Mouse (Mus musculus) right cerebral cortex, postnatal 36 days (tissue): ENCODE measurements around the gene Zfp683.

Source experiments
- DNase-seq, 2 experiments: peaks; one replicate each; pipeline ENCODE4 v3.0.0; 2022; ENCODE audit warnings: low spot score in 2 of 2, mixed read lengths in 1 of 2

Gene Zfp683

DNA sequence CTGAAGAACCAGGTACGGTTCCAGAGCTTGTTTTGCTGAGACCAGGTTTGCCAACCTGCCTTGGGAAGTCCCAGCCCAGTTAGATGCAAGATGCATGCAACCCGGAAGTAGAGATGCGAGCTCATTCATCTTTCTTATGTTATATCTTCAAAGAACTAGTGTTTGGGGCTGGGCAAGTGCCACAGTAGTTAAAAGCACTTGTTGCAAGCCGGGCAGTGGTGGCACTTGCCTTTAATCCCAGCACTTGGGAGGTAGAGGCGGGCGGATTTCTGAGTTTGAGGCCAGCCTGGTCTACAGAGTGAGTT, 37.5 kb downstream of the Zfp683 start:
- no peak for DNase-seq

DNA sequence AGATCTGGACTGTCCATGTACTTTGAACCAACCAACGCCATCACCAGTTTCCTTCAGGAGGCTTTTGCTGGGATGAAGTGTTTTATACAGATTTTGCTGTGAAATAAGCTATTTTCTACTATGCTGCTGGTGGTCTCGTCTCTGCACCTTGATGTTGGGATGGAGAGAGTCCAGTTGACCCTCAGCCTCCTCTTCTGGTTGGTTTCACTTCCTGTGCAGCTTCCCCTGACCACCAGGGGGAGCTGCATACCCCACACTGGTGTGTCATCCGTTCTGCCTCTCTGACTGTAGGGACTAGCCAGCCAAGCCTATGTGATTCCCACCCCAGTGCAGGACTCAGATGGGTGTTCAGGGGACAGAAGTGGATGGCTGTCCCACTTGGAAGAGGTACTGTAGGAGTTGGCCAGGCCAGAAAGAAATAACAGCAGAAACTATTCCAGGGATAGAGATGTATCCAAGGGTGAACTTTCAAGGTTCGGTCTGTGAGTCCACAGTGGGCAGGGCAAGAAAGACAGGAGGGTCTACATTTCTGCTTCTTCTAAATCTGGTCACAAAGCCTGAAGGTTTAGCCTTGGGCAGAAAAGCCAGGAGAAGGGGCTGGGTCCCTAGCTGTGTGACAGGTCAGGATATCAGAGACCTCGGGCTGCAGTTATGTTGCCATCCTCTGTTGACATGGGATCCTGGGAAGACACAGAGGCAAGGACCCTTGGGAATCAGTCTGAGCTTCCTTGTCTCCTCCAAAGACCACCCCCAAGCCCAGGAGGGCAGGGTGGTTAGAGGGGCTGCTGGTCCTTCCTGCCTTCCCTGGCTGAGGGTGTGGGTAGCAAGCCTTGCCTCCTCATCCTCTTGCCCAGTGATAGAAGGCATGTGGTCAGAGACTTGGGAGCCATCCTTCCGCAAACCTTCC, 39.0 kb downstream of the Zfp683 start:
- DNase-seq: no peak

DNA sequence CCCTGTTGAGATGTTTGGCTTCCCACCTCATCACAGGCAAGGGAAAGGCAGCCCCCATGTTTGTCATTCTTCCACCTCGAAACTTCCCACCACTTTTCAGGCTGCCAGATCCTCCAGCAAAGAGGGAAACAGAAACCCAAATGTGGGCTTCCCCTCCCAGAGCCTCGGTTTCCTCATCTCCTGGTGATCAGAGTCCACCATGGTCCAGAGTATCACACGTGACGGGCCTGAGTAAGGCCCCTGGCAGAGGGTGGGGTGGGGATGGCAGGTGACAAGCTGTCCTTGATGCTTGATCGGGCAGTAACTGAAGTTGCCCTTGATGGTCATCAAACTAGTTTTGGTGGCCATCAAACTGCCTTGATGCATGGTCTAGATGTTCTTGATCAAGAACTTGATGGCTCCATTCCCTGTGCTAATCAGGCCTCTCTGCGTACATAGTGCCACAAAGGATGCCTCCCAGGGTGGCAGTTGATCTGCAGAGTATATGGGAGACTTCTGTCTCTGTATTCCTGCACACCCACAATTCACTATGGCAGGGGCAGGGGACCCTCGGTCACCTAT, 40.4 kb downstream of the Zfp683 start:
- no peak for DNase-seq

DNA sequence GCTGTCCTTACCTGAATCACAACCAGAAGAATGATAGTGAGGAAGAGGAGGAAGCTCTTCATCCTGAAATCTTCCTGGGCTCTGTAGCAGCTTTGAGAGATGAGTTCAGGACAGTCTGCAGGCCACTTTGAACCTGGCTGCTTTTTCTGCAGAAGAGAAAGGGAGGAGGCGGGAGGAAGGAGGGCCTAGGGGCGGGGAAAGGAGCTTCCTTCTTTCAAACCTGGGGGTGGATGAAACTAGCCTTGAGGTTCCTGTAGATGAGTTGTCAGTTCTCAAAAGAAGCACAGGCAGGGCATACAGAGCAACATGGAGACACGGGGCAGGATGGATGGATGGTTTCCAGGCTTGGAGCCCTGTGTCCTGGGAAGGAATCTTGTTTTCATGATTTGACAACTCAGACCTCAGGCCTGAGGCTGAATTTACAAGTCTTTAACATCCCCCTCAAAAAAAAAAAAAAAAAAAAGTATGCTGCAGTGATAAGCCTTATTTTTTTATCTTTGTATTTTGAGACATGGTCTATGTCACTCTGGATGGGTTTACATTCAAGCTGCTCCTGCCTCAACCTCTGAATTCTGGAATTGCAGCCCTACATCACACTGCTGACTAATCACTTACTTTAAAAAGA, 41.4 kb downstream of the Zfp683 start, which contains the start of gene Cd52:
TSS of gene Cd52 (minus strand) at position 160 of the 625 bp plus-strand sequence.
- DNase-seq: no peak

DNA sequence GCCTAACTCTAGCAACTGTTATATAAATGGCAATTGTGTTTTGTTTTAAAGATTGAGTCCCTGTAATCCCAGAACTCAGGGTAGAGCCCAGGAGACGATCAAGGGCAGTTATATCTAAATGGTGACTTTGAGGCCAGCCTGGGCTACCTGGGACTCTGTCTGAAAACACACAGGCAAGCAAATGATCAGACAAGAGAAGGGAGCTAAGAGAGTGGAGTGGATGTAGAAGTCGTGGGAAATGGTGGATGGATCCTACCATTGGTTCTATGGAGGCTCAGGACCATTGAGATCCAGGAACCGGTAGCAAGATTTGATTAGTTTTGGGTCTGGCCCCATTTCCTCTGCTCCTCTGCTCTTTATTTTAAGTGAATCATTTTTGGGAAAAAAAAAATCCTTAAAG, 42.5 kb downstream of the Zfp683 start:
- DNase-seq: no peak

DNA sequence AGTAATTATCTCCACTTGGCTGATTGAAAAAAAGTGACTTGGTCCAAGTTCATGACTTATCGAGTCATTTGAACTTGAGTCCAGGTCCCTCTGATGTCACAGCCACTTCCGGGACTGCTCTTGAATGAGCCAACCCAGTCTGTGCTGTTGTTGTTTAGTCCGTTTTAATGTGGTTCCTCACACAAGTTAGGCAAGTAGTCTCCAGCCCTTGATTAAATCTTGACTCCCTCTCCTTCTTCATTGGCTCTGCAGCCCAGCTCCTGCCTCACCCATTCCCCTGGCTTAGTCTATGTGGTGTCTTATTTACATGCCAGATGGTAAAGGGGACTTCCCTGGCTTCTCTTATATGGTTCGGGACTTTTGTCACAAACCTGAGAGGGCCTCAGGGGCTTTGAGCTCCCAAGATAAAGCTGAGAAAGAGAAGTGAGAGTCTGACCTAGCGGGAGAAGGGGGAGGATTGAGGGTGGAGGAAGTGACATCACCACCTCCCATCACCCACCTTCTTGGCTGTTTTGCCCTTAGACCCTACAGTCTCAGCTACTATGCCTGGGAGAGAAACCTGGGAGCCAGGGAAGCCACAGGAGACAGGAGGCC, 43.5 kb downstream of the Zfp683 start:
- no peak for DNase-seq

DNA sequence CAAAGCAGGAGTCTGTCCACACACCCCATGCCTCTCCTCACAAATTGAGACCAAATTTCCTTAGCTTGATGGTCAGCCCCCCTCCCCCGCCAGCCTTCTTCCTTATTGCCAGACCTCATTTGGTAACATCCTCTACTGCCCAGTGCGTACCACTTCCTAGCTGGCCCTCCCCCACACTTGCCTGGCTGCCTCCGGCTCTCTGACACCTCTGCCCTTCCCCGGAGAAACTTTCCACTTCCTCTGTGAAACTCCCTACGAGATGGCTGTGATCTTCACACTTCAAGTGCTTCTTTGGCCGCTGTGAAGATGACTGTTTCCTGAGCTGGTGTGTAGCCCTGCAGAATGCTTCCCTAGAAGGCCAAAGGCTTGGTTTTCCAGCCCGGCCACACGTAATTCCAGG, 45.0 kb downstream of the Zfp683 start:
- no peak for DNase-seq

DNA sequence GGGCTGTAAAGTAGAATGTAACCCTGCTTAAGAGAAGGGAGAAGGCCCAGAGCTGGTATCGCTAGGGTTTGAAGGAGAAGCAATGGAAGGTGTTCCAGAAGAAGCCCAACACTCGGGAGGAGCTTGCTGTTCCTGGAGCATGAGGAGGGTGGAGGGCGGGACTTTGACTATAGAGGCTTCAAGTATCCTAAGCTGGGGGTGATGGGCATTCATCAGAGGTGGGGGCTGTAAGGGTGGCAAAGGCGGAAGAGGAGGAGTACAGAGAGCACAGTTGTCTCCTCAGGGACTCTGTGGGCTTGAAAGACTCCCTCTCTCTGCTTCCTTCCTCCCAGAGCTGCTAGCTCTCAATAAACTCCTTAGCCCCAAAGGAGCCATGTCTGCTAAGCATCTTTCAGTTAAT, 46.6 kb downstream of the Zfp683 start:
- no peak for DNase-seq

DNA sequence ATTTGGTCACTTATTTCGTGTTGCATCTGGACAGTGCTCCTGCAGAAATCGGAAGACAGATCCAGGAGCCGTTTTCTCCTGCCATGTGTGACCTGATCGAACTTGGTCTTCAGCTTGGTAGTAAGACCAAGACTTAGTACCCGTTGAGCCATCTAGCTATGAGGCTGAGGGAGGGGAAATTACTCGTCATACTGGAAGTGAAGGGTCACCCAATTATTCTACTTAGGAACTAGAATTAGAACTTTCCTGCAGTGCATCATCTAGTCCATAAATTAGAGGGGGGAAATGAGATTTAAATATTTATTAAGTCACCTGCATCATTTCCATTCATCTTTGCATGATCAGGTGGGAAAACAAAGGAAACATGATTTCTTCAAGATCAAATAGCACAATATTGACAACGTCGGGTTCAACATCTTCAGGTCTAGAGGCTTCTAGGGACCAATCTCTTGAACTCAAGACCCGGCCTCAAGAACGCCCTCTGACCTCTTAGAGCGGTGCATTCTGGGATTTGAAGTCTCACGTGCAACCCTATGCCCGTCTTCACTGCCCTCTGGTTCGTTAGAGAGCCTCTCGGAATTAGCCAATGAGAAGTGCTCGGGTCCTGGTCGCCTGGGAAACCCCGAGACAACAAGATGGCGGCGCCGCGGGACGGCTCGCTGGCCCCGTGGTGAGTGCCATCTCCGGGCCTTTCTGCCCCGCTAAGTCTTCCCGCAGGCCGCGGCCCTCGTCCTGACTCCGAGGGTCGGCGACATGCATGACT, 48.5 kb downstream of the Zfp683 start, which contains the start of gene Ubxn11:
TSS of gene Ubxn11 (plus strand) at position 592 of the 763 bp plus-strand sequence.
- peak; percentile 92 to 93 for DNase-seq

DNA sequence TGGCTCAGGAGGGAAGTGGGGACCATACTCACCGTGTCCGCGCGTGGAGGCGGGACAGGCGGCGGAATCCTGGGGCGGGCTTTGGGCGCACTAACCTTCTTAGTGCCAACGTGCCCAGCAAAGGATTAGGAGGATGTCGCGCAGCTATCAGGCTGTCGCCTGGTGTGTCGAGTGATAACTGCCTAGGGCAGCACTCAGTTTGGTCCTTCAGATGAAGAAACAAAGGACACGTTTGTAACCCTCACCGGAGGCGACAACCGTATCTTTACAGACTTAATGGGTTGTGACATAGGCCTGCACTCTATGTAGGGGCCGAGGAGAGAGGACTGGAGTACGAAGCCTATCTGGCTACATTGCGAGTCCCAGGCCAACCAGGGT, 49.1 kb downstream of the Zfp683 start:
- DNase-seq: no peak

DNA sequence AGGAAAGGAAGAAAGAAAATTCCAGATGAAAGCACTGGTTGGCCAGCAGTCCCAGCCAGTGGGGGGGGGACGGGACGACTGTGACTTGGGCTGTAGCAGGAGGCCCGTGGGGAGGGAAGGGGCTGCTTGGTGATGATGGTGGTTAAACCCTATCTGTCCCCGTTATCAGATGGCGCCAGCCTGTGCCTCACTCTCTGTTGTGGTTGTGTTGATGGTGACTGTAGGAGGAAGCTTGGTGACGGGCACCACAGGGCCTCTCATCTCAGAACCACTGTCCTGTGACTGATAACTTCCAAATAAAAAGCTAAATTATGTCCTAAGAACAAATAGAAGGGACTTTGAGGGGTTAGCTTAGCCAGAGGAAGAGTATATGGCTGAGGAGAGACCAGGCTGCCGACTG, 52.5 kb downstream of the Zfp683 start:
- DNase-seq: no peak

DNA sequence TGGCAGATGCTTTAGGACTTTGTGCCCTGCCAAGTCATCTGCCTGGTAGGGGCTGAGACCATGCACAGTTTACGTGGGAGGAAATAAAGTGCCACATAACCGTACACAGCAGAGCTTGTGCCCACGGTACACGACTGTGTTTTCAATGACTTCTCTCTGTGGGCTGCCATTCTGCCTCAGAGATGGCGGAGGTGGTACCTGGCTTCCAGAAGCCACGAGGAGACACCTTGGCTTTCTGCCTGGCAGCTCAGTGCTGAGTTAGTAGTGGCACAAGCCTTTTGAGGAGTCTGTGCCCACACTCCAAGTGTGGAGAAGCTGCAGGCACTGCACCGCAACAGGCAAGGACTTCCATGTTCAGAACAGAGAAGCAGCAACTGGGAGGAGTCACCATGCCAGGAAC, 54.1 kb downstream of the Zfp683 start:
- peak; percentile 77 to 84 for DNase-seq

DNA sequence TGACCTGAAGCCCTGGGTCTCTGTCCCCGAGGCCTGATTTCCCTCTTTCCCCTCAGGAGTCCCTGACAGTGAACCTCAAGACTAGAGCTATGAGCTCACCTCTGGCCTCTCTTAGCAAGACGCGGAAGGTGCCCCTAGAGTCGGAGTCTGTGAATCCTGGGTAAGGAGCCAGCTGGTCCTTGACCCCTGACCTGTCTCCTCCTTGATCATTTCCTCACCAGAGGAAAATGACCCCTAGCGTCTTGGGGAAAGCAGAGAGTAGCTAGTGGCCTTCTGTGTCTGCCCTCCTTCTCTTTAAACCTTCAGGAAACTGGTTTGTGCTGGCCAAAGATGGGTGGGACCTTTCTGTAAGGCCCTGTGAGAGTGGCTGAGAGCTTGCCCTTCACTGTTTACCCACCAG, 54.6 kb downstream of the Zfp683 start:
- DNase-seq: no peak
